Mouse (Mus musculus) neural tube, embryonic 15.5 days (tissue): ENCODE data around the gene Gm2000. TPM values are rescaled to one million over a fixed set of nuclear protein-coding genes. Genes with fewer than 3 reads are reported as not detected.

ENCODE experiments used
- ATAC-seq: fragments of 200-750 bp; cut with Nextera tagmentation; 2 replicates; pipeline ENCODE4 v1.8.0; 2017; ENCODE audit warnings: mild to moderate bottlenecking, moderate TSS enrichment, moderate library complexity; ENCODE audit not compliant: low FRiP score
- H3K27ac ChIP-seq: fragments of 300-500 bp; sonication (generic); replicated peaks from 2 replicates; pipeline ENCODE4 v1.5.1; 2015; ENCODE audit warnings: mild to moderate bottlenecking, inconsistent platforms
- H3K27me3 ChIP-seq: fragments of 300-500 bp; sonication (generic); replicated peaks from 2 replicates; pipeline ENCODE4 v1.6.1; 2015; ENCODE audit warnings: inconsistent platforms
- H3K36me3 ChIP-seq: fragments of 300-500 bp; sonication (generic); 2 replicates; pipeline ENCODE4 v1.6.1; 2015; ENCODE audit warnings: inconsistent platforms
- H3K4me1 ChIP-seq: fragments of 300-500 bp; sonication (generic); 2 replicates; pipeline ENCODE4 v1.6.1; 2015; ENCODE audit warnings: inconsistent platforms
- H3K4me2 ChIP-seq: fragments of 300-500 bp; sonication (generic); 2 replicates; pipeline ENCODE4 v1.6.1; 2015; ENCODE audit warnings: inconsistent platforms, mild to moderate bottlenecking, moderate library complexity
- H3K4me3 ChIP-seq: fragments of 300-500 bp; sonication (generic); replicated peaks from 2 replicates; pipeline ENCODE4 v1.5.1; 2015; ENCODE audit warnings: mild to moderate bottlenecking, inconsistent platforms
- H3K9ac ChIP-seq: fragments of 300-500 bp; sonication (generic); replicated peaks from 2 replicates; pipeline ENCODE4 v1.6.1; 2015; ENCODE audit warnings: mild to moderate bottlenecking, inconsistent platforms
- H3K9me3 ChIP-seq: fragments of 300-500 bp; sonication (generic); replicated peaks from 2 replicates; pipeline ENCODE4 v1.6.1; 2016; ENCODE audit warnings: inconsistent platforms
- WGBS: fragments of 180-500 bp; shearing (Covaris S2); methylation state at CpG from one replicate; pipeline ENCODE4 v1.1.7; 2015; ENCODE audit warnings: mixed read lengths; 5-methylcytosine and 5-hydroxymethylcytosine counted together
- polyA plus RNA-seq: library from polyadenylated mRNA; unstranded; fragments of >200 nt; fragmentation: Nextera tagmentation; extraction: Ambion mirVana; gene quantifications from 2 replicates; pipeline ENCODE4 v1.2.1, GENCODE M21; 2015

Gene Gm2000
- polyA plus RNA-seq, 1 experiment from 2014 or later, result 543 TPM

DNA sequence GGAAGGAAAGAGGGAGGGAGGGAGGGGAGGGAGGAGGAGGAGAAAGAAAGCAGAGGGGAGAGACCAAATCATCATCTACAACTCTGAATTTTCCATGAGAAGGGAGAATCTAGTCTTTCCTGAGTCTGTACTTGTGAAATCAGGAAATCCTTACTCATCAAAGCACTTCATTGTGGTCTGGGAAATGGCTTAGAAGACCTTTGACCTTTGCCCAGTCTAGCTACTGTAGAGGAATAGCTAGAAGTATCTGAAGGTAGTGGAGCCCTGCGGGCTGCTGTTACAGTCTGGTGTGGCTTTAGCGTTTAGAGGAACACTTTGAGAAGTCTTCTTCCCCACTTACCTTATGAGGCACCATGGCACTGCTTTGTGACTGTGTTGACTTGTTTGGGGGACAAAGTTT lies 36.7 kb downstream of the Gm2000 start:
- Histone ChIP-seq H3K36me3 (no peaks in the 10 kb centered on the region), H3K27ac (no peak overlapping the region), H3K4me3 (no peak overlapping the region), H3K4me2 (no peak overlapping the region), H3K4me1 (no peaks in the 10 kb centered on the region), H3K9ac (no peak overlapping the region), H3K9me3 (no peaks in the 10 kb centered on the region), H3K27me3 (no peaks in the 10 kb centered on the region)
- no peak for ATAC-seq
- WGBS, result 61% methylated on average over 2 of the region's 2 CpGs

DNA sequence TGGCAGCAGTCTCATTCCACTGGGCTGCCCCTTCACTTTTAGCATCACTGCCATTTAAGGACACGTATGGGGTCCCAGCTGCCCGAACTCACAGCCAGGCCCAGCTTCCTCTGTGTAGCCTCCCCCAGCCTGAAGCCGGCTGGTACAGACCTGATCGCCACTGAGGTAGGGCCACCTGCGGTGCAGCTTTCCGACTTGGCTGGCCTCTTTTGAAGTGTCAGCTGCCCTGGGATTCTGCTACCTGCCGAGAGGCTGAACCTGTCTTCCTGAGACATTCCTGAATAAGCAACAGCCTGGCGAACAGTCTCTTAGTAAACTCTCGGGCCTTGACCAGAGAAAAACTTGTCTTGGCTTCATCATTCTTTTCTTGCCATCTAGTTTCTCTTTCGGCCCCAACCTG lies 37.4 kb downstream of the Gm2000 start:
- no peak overlapping the region for H3K4me3 ChIP-seq
- H3K36me3 ChIP-seq, result no peaks in the 10 kb centered on the region
- H3K4me2 ChIP-seq, result no peak overlapping the region
- H3K9me3 ChIP-seq, result no peaks in the 10 kb centered on the region
- no peaks in the 10 kb centered on the region for H3K27me3 ChIP-seq
- no peaks in the 10 kb centered on the region for H3K4me1 ChIP-seq
- ATAC-seq, result no peak
- no peak overlapping the region for H3K9ac ChIP-seq
- no peak overlapping the region for H3K27ac ChIP-seq
- WGBS, result 46% methylated on average over 10 of the region's 10 CpGs

DNA sequence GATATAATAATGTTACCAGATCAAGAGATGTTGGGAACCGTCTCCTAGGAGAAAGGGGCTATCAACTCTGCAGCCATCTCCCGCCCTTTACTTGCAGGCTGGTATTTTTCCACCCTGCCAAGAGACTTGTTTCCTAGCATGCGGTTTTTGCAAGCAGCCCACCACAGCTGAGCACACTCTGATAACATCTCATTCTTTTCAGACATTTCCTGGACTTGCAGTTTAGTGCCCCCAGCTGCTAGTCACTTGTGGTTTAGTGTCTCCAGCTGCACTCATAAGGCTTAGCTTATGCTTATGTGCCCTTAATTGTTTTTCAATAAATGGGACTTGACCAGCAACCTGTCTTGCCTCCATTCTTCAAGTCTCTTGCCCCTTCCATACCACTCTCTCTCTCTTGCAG lies 42.2 kb downstream of the Gm2000 start:
- Histone ChIP-seq H3K9me3 (no peaks in the 10 kb centered on the region), H3K27ac (no peak overlapping the region), H3K9ac (no peak overlapping the region), H3K4me2 (no peak overlapping the region), H3K4me3 (no peak overlapping the region), H3K36me3 (no peaks in the 10 kb centered on the region), H3K27me3 (no peaks in the 10 kb centered on the region), H3K4me1 (no peaks in the 10 kb centered on the region)
- no peak for ATAC-seq
- WGBS, result 61% methylated on average over 3 of the region's 3 CpGs

DNA sequence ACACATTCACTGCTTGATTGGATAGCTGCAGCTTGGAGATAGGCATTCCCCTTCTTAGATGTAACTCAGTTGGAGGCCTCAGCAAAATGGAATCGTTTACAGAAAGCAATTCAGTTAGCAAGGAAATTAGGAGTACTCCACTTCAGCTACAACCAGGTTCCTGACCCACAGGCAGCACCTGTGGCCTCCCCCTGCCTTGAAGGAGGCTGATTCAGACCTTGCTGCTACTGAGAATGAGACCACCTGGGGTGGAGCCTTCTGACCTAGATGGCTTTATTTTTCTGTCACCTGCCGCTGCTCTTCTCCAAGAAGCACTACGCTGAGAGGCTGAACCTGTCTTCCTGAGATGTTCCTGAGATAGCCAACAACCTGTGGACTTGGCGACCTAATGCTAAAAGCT lies 42.7 kb downstream of the Gm2000 start:
- Histone ChIP-seq H3K9me3 (no peaks in the 10 kb centered on the region), H3K4me1 (no peaks in the 10 kb centered on the region), H3K9ac (no peak overlapping the region), H3K27ac (no peak overlapping the region), H3K27me3 (no peaks in the 10 kb centered on the region), H3K36me3 (no peaks in the 10 kb centered on the region), H3K4me2 (no peak overlapping the region), H3K4me3 (no peak overlapping the region)
- no peak for ATAC-seq
- WGBS, result 72% methylated on average over 4 of the region's 4 CpGs

Other genes starting within 250 kb of the Gm2000 start
- 5.2 and 5.6 TPM in 2 replicates for gene Fam163a, start 161.0 kb upstream of the Gm2000 start, polyA plus RNA-seq
- 0.77 and 1.3 TPM in 2 replicates for gene Tdrd5, start 62.4 kb upstream of the Gm2000 start, polyA plus RNA-seq
- 0.17 and 0.22 TPM in 2 replicates for gene Nphs2, start 55.3 kb upstream of the Gm2000 start, polyA plus RNA-seq
- 0.22 TPM in 1 of 2 replicates, not detected in the other for gene Axdnd1, start 55.1 kb downstream of the Gm2000 start, polyA plus RNA-seq
- 9.8 and 16.6 TPM in 2 replicates for gene Soat1, start 108.3 kb downstream of the Gm2000 start, polyA plus RNA-seq
- gene Gm10031, start 158.0 kb downstream of the Gm2000 start, polyA plus RNA-seq, result 0.40 and 0.45 TPM in 2 replicates
- gene Abl2, start 192.7 kb downstream of the Gm2000 start, polyA plus RNA-seq, result 5.3 and 5.4 TPM in 2 replicates